21 mouse cellular contexts compared by ENCODE assay signal in genomic region chr7:34421201-34421600, GRCm38 (mm10).
"Had no signal": no experiment of that assay in that cellular context is flagged by ENCODE, and none has a peak within 500 bp of the region (broad histone marks: within the 10 kb centered on the region; RNA-seq: fewer than 3 reads in every experiment).

No protein-coding gene starts in this region.

- H3K4me3 ChIP-seq: layer of hippocampus, adult 2 months; limb, embryonic 12.5 days; limb, embryonic 15.5 days; midbrain, embryonic 12.5 days; midbrain, embryonic 15.5 days; neural tube, embryonic 12.5 days had no signal

- H3K27me3 ChIP-seq: limb, embryonic 12.5 days; limb, embryonic 15.5 days; midbrain, embryonic 12.5 days; midbrain, embryonic 15.5 days; neural tube, embryonic 12.5 days had no signal

- ATAC-seq: liver, postnatal 0 days; lung, postnatal 0 days; midbrain, embryonic 15.5 days had no signal

- H3K27ac ChIP-seq: layer of hippocampus, adult 2 months; limb, embryonic 12.5 days; limb, embryonic 15.5 days; liver, embryonic 14.5 days; macrophage; midbrain, embryonic 12.5 days; midbrain, embryonic 15.5 days; neural tube, embryonic 12.5 days had no signal

- H3K9ac ChIP-seq: limb, embryonic 12.5 days; limb, embryonic 15.5 days; liver, embryonic 14.5 days; liver, postnatal 0 days; lung, embryonic 14.5 days; midbrain, embryonic 12.5 days; midbrain, embryonic 15.5 days; neural tube, embryonic 12.5 days had no signal

- H3K36me3 ChIP-seq: limb, embryonic 12.5 days; limb, embryonic 15.5 days; midbrain, embryonic 12.5 days; midbrain, embryonic 15.5 days; neural tube, embryonic 12.5 days had no signal

- DNase-seq: kidney, adult 8-10 months; kidney, postnatal 25 days; layer of hippocampus, adult 9-11 months; left cerebral cortex, postnatal 4 days; liver, postnatal 0 days; lung, embryonic 14.5 days; retina, postnatal 1 day; right cerebral cortex, postnatal 25 days; spleen, adult 18-20 months; thymus, adult 18-20 months; thymus, postnatal 36 days had no signal

- H3K9me3 ChIP-seq: limb, embryonic 12.5 days; limb, embryonic 15.5 days; midbrain, embryonic 12.5 days; midbrain, embryonic 15.5 days; neural tube, embryonic 12.5 days had no signal

- H3K4me2 ChIP-seq: limb, embryonic 12.5 days; limb, embryonic 15.5 days; liver, embryonic 11.5 days; lung, embryonic 14.5 days; midbrain, embryonic 12.5 days; midbrain, embryonic 15.5 days; neural tube, embryonic 12.5 days had no signal

- H3K4me1 ChIP-seq: limb, embryonic 12.5 days; limb, embryonic 15.5 days; midbrain, embryonic 12.5 days; midbrain, embryonic 15.5 days; neural tube, embryonic 12.5 days had no signal
